Mouse (Mus musculus): Measurements from ENCODE around the gene Catsper1.

GRCm38 (mm10) chr19:5364124-5364523 is 28.6 kb downstream of the Catsper1 start:
- TF ChIP-seq CTCF (IDR thresholded peaks at IDR 0.05; ENCODE audit: extremely low read depth, insufficient read depth, insufficient read length, insufficient replicate concordance) (no peak), POLR2A (IDR thresholded peaks at IDR 0.05; ENCODE audit: low read depth, low read length) (no peak)
